Mouse (Mus musculus) T-cell, adult 66 days (primary cell): ENCODE measurements around the gene Myo18b. TPM values are rescaled to one million over a fixed set of nuclear protein-coding genes. Genes with fewer than 3 reads are reported as not detected.

Source experiments
- total RNA-seq, 2 experiments: library from RNA; stranded (reverse); gene quantifications; 3 replicates in 1 of 2; 4 replicates in 1 of 2; pipeline ENCODE4 v1.2.4; 2023

Gene Myo18b
- under 1 TPM; 0.53 to 0.73 TPM for total RNA-seq

DNA sequence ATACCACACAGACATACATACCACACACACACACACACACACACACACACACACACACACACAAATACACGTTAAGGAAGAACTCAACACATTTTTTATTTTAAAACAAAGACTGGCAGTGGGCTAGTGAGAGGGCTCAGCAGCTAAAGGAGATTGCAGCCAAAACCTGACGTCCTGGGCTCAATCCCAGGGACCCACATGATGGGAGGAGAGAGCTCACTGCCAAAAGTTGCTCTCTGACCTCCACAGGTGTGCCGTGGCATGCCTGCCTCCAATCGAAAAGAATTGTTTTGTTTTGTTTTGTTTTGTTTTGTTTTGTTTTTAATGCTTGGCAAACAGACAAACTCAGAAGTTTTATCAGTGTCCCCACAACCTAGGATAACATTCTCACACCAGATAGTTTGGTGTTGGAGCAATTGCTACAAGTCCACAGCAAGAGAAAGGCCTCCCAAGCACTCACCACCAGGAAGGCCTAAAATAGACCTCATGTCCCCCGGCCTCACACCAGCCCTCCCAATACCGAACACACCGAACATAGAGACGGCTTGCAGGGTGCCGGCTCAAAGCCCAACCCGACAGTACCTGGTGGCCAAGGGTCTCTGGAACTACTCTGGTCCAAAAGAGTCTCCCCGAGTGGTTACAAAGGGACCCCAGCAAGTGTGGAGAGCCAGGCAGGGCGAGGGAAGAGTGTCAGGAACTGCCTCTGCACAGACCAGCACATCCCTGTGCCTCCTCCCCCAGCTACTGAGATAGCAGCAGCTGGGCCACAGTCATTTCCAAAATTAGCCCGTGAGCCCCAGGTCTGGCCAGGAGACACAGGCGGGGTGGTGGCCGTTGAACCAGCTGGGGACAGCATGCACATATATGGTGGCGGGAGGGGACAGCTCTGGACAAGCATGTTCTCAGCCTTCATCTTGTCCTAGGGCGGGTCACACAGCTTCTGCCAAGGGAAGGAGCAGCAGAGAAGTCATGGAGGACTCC, at the start of gene Myo18b:
TSS of gene Myo18b (minus strand) at position 689 of the 981 bp plus-strand sequence.

Other genes starting within 250 kb of the Myo18b start
- 1 to 10 TPM; 1.2 to 2.4 TPM for gene Grk3, start 119.4 kb upstream of the Myo18b start, total RNA-seq
- not detected for gene Crybb2, start 173.8 kb upstream of the Myo18b start, total RNA-seq
- gene Crybb3, start 185.2 kb upstream of the Myo18b start, total RNA-seq: not detected